Mouse (Mus musculus) lung, embryonic 16.5 days (tissue): ENCODE measurements at regions not wholly inside any gene's neighbourhood (a gene's known extent, or its start where the extent isn't known, plus 50 kb on each side); places are given as distances from the start of the nearest gene placed in this dataset.

ENCODE experiments used
- ATAC-seq: fragments of 200-750 bp; cut with Nextera tagmentation; 2 replicates; pipeline ENCODE4 v1.8.0; 2017; ENCODE audit warnings: low read depth, mild to moderate bottlenecking, moderate library complexity
- H3K27ac ChIP-seq: fragments of 300-500 bp; sonication (generic); 2 replicates; pipeline ENCODE4 v1.5.1; 2014; ENCODE audit warnings: mild to moderate bottlenecking, control low read depth, low read length
- H3K27me3 ChIP-seq: fragments of 300-500 bp; sonication (generic); 2 replicates; pipeline ENCODE4 v1.6.1; 2014; ENCODE audit warnings: low read depth, low read length, mixed read lengths; ENCODE audit not compliant: control insufficient read depth, insufficient read depth
- H3K36me3 ChIP-seq: fragments of 300-500 bp; sonication (generic); 2 replicates; pipeline ENCODE4 v1.6.1; 2014; ENCODE audit warnings: low read length; ENCODE audit not compliant: control insufficient read depth, insufficient read depth
- H3K4me1 ChIP-seq: fragments of 300-500 bp; sonication (generic); replicated peaks from 2 replicates; pipeline ENCODE4 v1.6.1; 2014; ENCODE audit warnings: low read length, mixed read lengths; ENCODE audit not compliant: control insufficient read depth, insufficient read depth
- H3K4me2 ChIP-seq: fragments of 300-500 bp; sonication (generic); 2 replicates; pipeline ENCODE4 v1.6.1; 2014; ENCODE audit warnings: low read depth, low read length, control low read depth
- H3K4me3 ChIP-seq: fragments of 300-500 bp; sonication (generic); 2 replicates; pipeline ENCODE4 v1.5.1; 2014; ENCODE audit warnings: mild to moderate bottlenecking, low read length, control low read depth
- H3K9ac ChIP-seq: fragments of 300-500 bp; sonication (generic); 2 replicates; pipeline ENCODE4 v1.6.1; 2014; ENCODE audit warnings: low read length, control low read depth
- H3K9me3 ChIP-seq: fragments of 300-500 bp; sonication (generic); 2 replicates; pipeline ENCODE4 v1.6.1; 2016; ENCODE audit warnings: low read length; ENCODE audit not compliant: control insufficient read depth
- WGBS: fragments of 180-500 bp; shearing (Covaris S2); extraction: QIAGEN DNeasy Blood & Tissue Kit; methylation state at CpG from one replicate; pipeline ENCODE4 v1.1.7; 2014; 5-methylcytosine and 5-hydroxymethylcytosine counted together

- no peak for ATAC-seq
- H3K9me3 ChIP-seq: no peaks in the 10 kb centered on the region
- no peak overlapping the region for H3K27ac ChIP-seq
- no peak overlapping the region for H3K4me3 ChIP-seq
- H3K36me3 ChIP-seq: no peaks in the 10 kb centered on the region
- H3K27me3 ChIP-seq: 0 out of 2 replicates have a peak, but pooled peaks cover 4% of the 10 kb centered on the region
- H3K4me1 ChIP-seq: no peaks in the 10 kb centered on the region
- no peak overlapping the region for H3K4me2 ChIP-seq
- 55% methylated on average over 7 of the region's 7 CpGs for WGBS
- no peak overlapping the region for H3K9ac ChIP-seq
Observed at GRCm38 (mm10) chr13:94650951-94651350, 137.8 kb upstream of the Tbca start.

- Histone ChIP-seq H3K36me3 (no peaks in the 10 kb centered on the region), H3K9ac (no peak overlapping the region), H3K9me3 (no peaks in the 10 kb centered on the region), H3K27ac (no peak overlapping the region), H3K4me3 (no peak overlapping the region), H3K4me2 (no peak overlapping the region), H3K27me3 (no peaks in the 10 kb centered on the region), H3K4me1 (no peaks in the 10 kb centered on the region)
- whole genome bisulfite sequencing: 75% methylated on average over 9 of the region's 9 CpGs
- no peak for ATAC-seq
Observed at GRCm38 (mm10) chr13:94667604-94668003, 121.1 kb upstream of the Tbca start.

- Histone ChIP-seq H3K9ac (no peak overlapping the region), H3K27ac (no peak overlapping the region), H3K4me1 (no peaks in the 10 kb centered on the region), H3K4me2 (no peak overlapping the region), H3K27me3 (no peaks in the 10 kb centered on the region), H3K4me3 (no peak overlapping the region), H3K9me3 (no peaks in the 10 kb centered on the region), H3K36me3 (no peaks in the 10 kb centered on the region)
- WGBS: 52% methylated on average over 5 of the region's 5 CpGs
- ATAC-seq: no peak
Observed at GRCm38 (mm10) chr13:94668276-94668675, 120.4 kb upstream of the Tbca start.

GRCm38 (mm10) chr13:94669106-94669683 lies 119.5 kb upstream of the Tbca start:
- Histone ChIP-seq H3K4me2 (no peak overlapping the region), H3K36me3 (no peaks in the 10 kb centered on the region), H3K4me1 (no peaks in the 10 kb centered on the region), H3K4me3 (no peak overlapping the region), H3K9ac (no peak overlapping the region), H3K9me3 (no peaks in the 10 kb centered on the region), H3K27me3 (no peaks in the 10 kb centered on the region), H3K27ac (no peak overlapping the region)
- WGBS: 73% methylated on average over 9 of the region's 9 CpGs
- no peak for ATAC-seq

- ATAC-seq: no peak
- Histone ChIP-seq H3K36me3 (no peaks in the 10 kb centered on the region), H3K4me1 (no peaks in the 10 kb centered on the region), H3K27ac (no peak overlapping the region), H3K27me3 (no peaks in the 10 kb centered on the region), H3K9ac (no peak overlapping the region), H3K4me2 (no peak overlapping the region), H3K4me3 (no peak overlapping the region), H3K9me3 (no peaks in the 10 kb centered on the region)
- 81% methylated on average over 11 of the region's 11 CpGs for WGBS
Observed at GRCm38 (mm10) chr13:94670266-94670665, 118.4 kb upstream of the Tbca start.

GRCm38 (mm10) chr13:94670961-94671360 lies 117.7 kb upstream of the Tbca start:
- H3K9ac ChIP-seq: no peak overlapping the region
- H3K9me3 ChIP-seq: no peaks in the 10 kb centered on the region
- no peak overlapping the region for H3K4me3 ChIP-seq
- WGBS: 78% methylated on average over 8 of the region's 8 CpGs
- H3K4me1 ChIP-seq: no peaks in the 10 kb centered on the region
- H3K27me3 ChIP-seq: no peaks in the 10 kb centered on the region
- no peak overlapping the region for H3K4me2 ChIP-seq
- ATAC-seq: no peak
- no peak overlapping the region for H3K27ac ChIP-seq
- no peaks in the 10 kb centered on the region for H3K36me3 ChIP-seq

GRCm38 (mm10) chr13:94680492-94681168 lies 108.1 kb upstream of the Tbca start:
- Histone ChIP-seq H3K4me1 (no peaks in the 10 kb centered on the region), H3K27me3 (no peaks in the 10 kb centered on the region), H3K9ac (no peak overlapping the region), H3K27ac (no peak overlapping the region), H3K36me3 (no peaks in the 10 kb centered on the region), H3K9me3 (no peaks in the 10 kb centered on the region), H3K4me2 (no peak overlapping the region), H3K4me3 (no peak overlapping the region)
- WGBS: 49% methylated on average over 17 of the region's 17 CpGs
- ATAC-seq: no peak

GRCm38 (mm10) chr13:94681606-94682005 lies 107.1 kb upstream of the Tbca start:
- Histone ChIP-seq H3K9me3 (no peaks in the 10 kb centered on the region), H3K36me3 (no peaks in the 10 kb centered on the region), H3K27me3 (no peaks in the 10 kb centered on the region), H3K27ac (no peak overlapping the region), H3K9ac (no peak overlapping the region), H3K4me2 (no peak overlapping the region), H3K4me1 (no peaks in the 10 kb centered on the region), H3K4me3 (no peak overlapping the region)
- WGBS: 90% methylated on average over 13 of the region's 13 CpGs
- no peak for ATAC-seq

- Histone ChIP-seq H3K4me3 (no peak overlapping the region), H3K27ac (no peak overlapping the region), H3K9ac (no peak overlapping the region), H3K4me1 (no peaks in the 10 kb centered on the region), H3K36me3 (no peaks in the 10 kb centered on the region), H3K4me2 (no peak overlapping the region), H3K27me3 (no peaks in the 10 kb centered on the region), H3K9me3 (no peaks in the 10 kb centered on the region)
- no peak for ATAC-seq
- 69% methylated on average over 7 of the region's 7 CpGs for WGBS
Observed at GRCm38 (mm10) chr13:94685191-94685590, 103.5 kb upstream of the Tbca start.
